Comparison of ENCODE assay signal across 24 mouse cellular contexts in the genomic region with DNA sequence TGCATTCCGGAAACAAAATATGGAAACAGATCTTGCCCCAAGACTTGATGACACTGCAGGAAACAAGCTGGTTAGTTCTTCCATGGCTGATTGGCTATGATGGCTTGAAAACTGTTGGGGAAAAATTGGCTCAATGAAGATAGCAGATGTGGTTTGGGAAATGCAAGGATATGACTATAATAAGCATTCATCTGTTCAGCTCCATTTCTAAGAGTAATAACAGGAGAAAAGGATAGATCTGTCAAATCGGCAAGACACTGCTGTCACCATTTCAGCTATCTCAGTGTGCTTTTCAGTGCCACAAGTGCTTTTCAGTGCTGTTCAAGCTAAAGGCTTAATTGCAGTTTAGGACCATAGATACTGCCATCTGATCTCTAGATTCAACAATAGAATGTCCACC.
DNase-seq lines count a peak whose midpoint lies in the region; ATAC-seq lines count a peak whose summit lies in the region.
"Had no signal": no experiment of that assay in that cellular context is flagged by ENCODE, and none has a peak within 500 bp of the region (broad histone marks: within the 10 kb centered on the region; RNA-seq: fewer than 3 reads in every experiment).

No protein-coding gene starts in this region.

- H3K9ac ChIP-seq in forebrain, embryonic 14.5 days (ENCODE audit: low read length) = no peak overlapping the region
- H3K9ac ChIP-seq in forebrain, embryonic 16.5 days (replicated peaks; ENCODE audit: low read depth, low read length) = no peak overlapping the region
- H3K9ac ChIP-seq: forebrain, embryonic 15.5 days; hindbrain, embryonic 13.5 days; intestine, embryonic 15.5 days had no signal

- peak; percentile 0 for DNase-seq in forebrain, embryonic 14.5 days (ENCODE audit: low spot score)
- peak; percentile 2 for DNase-seq in layer of hippocampus, adult 11-12 months (ENCODE audit: low spot score)
- no peak for DNase-seq in layer of hippocampus, postnatal 10 days (ENCODE audit: low spot score in 2 of 2)
- DNase-seq in brain, adult 2 months (ENCODE audit: low read depth, low spot score) = peak; percentile 31
- DNase-seq in layer of hippocampus, adult 9-10 months (ENCODE audit: low spot score) = peak; percentile 12
- no peak for DNase-seq in heart, postnatal 10 days
- no peak for DNase-seq in ovary, postnatal 10 days (ENCODE audit: low spot score)
- DNase-seq: adrenal gland, adult 8-10 months; adrenal gland, postnatal 36 days; cerebellum, adult 18-20 months; cerebellum, adult 9-10 months; cerebellum, postnatal 14 days; gastrocnemius, postnatal 10 days; gastrocnemius, postnatal 36 days; heart, adult 2 months; heart, postnatal 36 days had no signal

- no peak overlapping the region for H3K4me3 ChIP-seq in forebrain, embryonic 14.5 days (ENCODE audit: low read depth, low read length)
- no peak overlapping the region for H3K4me3 ChIP-seq in forebrain, embryonic 16.5 days (replicated peaks; ENCODE audit: low read length)
- H3K4me3 ChIP-seq: forebrain, embryonic 15.5 days; heart, adult 2 months; heart, embryonic 10.5 days; hindbrain, embryonic 10.5 days; hindbrain, embryonic 13.5 days; intestine, embryonic 15.5 days had no signal

- no peak for ATAC-seq in forebrain, embryonic 14.5 days
- no peak for ATAC-seq in forebrain, embryonic 16.5 days
- ATAC-seq: activated CD4-positive, CD25-positive, alpha-beta regulatory T cell, adult 4 months; forebrain, embryonic 15.5 days; hindbrain, embryonic 16.5 days; intestine, embryonic 15.5 days had no signal

- H3K4me1 ChIP-seq in forebrain, embryonic 14.5 days (ENCODE audit: control insufficient read depth, insufficient read depth, low read length) = no peaks in the 10 kb centered on the region
- H3K4me1 ChIP-seq in forebrain, embryonic 16.5 days (replicated peaks; ENCODE audit: control insufficient read depth, insufficient read depth, low read length) = no peaks in the 10 kb centered on the region
- H3K4me1 ChIP-seq: forebrain, embryonic 15.5 days; heart, embryonic 10.5 days; hindbrain, embryonic 10.5 days; hindbrain, embryonic 13.5 days; intestine, embryonic 15.5 days had no signal

- H3K27me3 ChIP-seq in forebrain, embryonic 14.5 days (replicated peaks; ENCODE audit: control insufficient read depth, insufficient read depth, low read length) = no peaks in the 10 kb centered on the region
- H3K27me3 ChIP-seq in forebrain, embryonic 16.5 days (replicated peaks; ENCODE audit: control insufficient read depth, insufficient read depth, low read length) = no peaks in the 10 kb centered on the region
- H3K27me3 ChIP-seq: forebrain, embryonic 15.5 days; hindbrain, embryonic 13.5 days; intestine, embryonic 15.5 days had no signal

- no peak overlapping the region for H3K27ac ChIP-seq in forebrain, embryonic 14.5 days (ENCODE audit: low read depth, low read length)
- H3K27ac ChIP-seq in forebrain, embryonic 16.5 days (ENCODE audit: low read length) = no peak overlapping the region
- H3K27ac ChIP-seq: forebrain, embryonic 15.5 days; heart, adult 2 months; heart, embryonic 10.5 days; hindbrain, embryonic 10.5 days; hindbrain, embryonic 13.5 days; intestine, embryonic 15.5 days had no signal

- intact Hi-C loops in heart, postnatal 10 days (cut with DNase I) = no loop called here

- H3K36me3 ChIP-seq in forebrain, embryonic 14.5 days (ENCODE audit: control insufficient read depth, insufficient read depth, low read length) = no peaks in the 10 kb centered on the region
- H3K36me3 ChIP-seq in forebrain, embryonic 16.5 days (ENCODE audit: control insufficient read depth, insufficient read depth) = no peaks in the 10 kb centered on the region
- H3K36me3 ChIP-seq: forebrain, embryonic 15.5 days; heart, embryonic 10.5 days; hindbrain, embryonic 10.5 days; hindbrain, embryonic 13.5 days; intestine, embryonic 15.5 days had no signal

- H3K9me3 ChIP-seq in forebrain, embryonic 14.5 days (replicated peaks; ENCODE audit: control insufficient read depth, low read length) = no peaks in the 10 kb centered on the region
- H3K9me3 ChIP-seq in forebrain, embryonic 16.5 days (ENCODE audit: control insufficient read depth, low read length) = no peaks in the 10 kb centered on the region
- H3K9me3 ChIP-seq: forebrain, embryonic 15.5 days; heart, embryonic 10.5 days; hindbrain, embryonic 10.5 days; hindbrain, embryonic 13.5 days; intestine, embryonic 15.5 days had no signal

- no peak overlapping the region for H3K4me2 ChIP-seq in forebrain, embryonic 14.5 days (ENCODE audit: low read length)
- no peak overlapping the region for H3K4me2 ChIP-seq in forebrain, embryonic 16.5 days (ENCODE audit: low read length)
- H3K4me2 ChIP-seq: forebrain, embryonic 15.5 days; hindbrain, embryonic 13.5 days; intestine, embryonic 15.5 days had no signal

- WGBS in forebrain, embryonic 14.5 days = 90% methylated on average over 2 of the region's 2 CpGs
- 85% methylated on average over 2 of the region's 2 CpGs for WGBS in forebrain, embryonic 16.5 days

Comparison
In these comparisons a context has a peak if more than half of its experiments do, and no peak if none do; other contexts are left out.
1. DNase-seq: peak in forebrain, embryonic 14.5 days (single experiment), layer of hippocampus, adult 11-12 months (single experiment), brain, adult 2 months (single experiment) and layer of hippocampus, adult 9-10 months (single experiment); none in layer of hippocampus, postnatal 10 days (0 of 2), heart, postnatal 10 days (0 of 2) and ovary, postnatal 10 days (single experiment).